17 mouse cellular contexts compared by ENCODE assay signal in the genomic region with DNA sequence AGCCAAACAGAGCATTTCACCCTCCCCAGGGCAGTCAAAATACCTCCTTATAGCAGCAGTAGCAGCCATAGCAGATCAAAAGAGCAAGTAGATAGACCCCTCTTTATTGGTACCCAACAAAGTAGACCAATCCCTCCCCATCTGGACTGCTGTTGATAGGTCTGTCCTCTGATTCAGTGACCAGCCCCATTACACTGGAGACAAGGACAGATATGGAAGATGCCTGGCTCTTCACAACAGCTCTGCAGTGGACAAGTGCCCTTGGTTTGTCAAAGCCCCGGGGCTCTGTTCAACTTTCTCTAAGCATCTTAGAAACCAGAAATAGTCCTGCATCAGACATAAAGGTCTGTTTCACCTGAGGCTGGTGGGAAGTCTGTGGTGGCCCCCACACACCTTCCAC.
"Had no signal": no experiment of that assay in that cellular context is flagged by ENCODE, and none has a peak within 500 bp of the region (broad histone marks: within the 10 kb centered on the region; RNA-seq: fewer than 3 reads in every experiment).

No protein-coding gene starts in this region.

- H3K4me3 ChIP-seq: lung, embryonic 15.5 days; megakaryocyte, embryonic 14.5 days; midbrain, embryonic 13.5 days; midbrain, embryonic 15.5 days; neural tube, embryonic 12.5 days; stomach, embryonic 15.5 days had no signal

- H3K36me3 ChIP-seq: lung, embryonic 15.5 days; midbrain, embryonic 13.5 days; midbrain, embryonic 15.5 days; neural tube, embryonic 12.5 days; stomach, embryonic 15.5 days had no signal

- H3K27ac ChIP-seq: lung, embryonic 15.5 days; macrophage; midbrain, embryonic 13.5 days; midbrain, embryonic 15.5 days; neural tube, embryonic 12.5 days; stomach, embryonic 15.5 days; stomach, postnatal 0 days had no signal

- H3K4me2 ChIP-seq: lung, embryonic 15.5 days; midbrain, embryonic 11.5 days; midbrain, embryonic 13.5 days; midbrain, embryonic 15.5 days; neural tube, embryonic 12.5 days; stomach, embryonic 15.5 days had no signal

- H3K9ac ChIP-seq: lung, embryonic 15.5 days; midbrain, embryonic 13.5 days; midbrain, embryonic 15.5 days; neural tube, embryonic 12.5 days; stomach, embryonic 15.5 days had no signal

- H3K27me3 ChIP-seq: lung, embryonic 15.5 days; megakaryocyte, embryonic 14.5 days; midbrain, embryonic 13.5 days; midbrain, embryonic 15.5 days; neural tube, embryonic 12.5 days; stomach, embryonic 15.5 days had no signal

- H3K4me1 ChIP-seq: lung, embryonic 15.5 days; midbrain, embryonic 13.5 days; midbrain, embryonic 15.5 days; neural tube, embryonic 12.5 days; stomach, embryonic 15.5 days had no signal

- DNase-seq: lung, adult 2 months; lung, postnatal 14 days; lung, postnatal 36 days; right cerebral cortex, postnatal 14 days; thymus, adult 2 months; thymus, postnatal 25 days; thymus, postnatal 4 days had no signal

- ATAC-seq: lung, postnatal 0 days; midbrain, embryonic 13.5 days; midbrain, embryonic 15.5 days had no signal

- H3K9me3 ChIP-seq: lung, embryonic 15.5 days; megakaryocyte, embryonic 14.5 days; midbrain, embryonic 13.5 days; midbrain, embryonic 15.5 days; neural tube, embryonic 12.5 days; stomach, embryonic 15.5 days had no signal
